Mouse (Mus musculus): ENCODE data around the gene Fam227b. TPM values are rescaled to one million over a fixed set of nuclear protein-coding genes. Genes with fewer than 3 reads are reported as not detected.

Fam227b gene
- polyA plus RNA-seq, 1 experiment: 0.80 TPM

- Histone ChIP-seq H3K27ac (ENCODE audit: insufficient read depth, low read length) (no peak overlapping the region), H3K4me1 (ENCODE audit: control insufficient read depth, insufficient read depth, low read length) (no peaks in the 10 kb centered on the region), H3K4me3 (replicated peaks; ENCODE audit: insufficient read depth, low read depth, low read length) (no peak overlapping the region), H3K27me3 (ENCODE audit: control insufficient read depth, insufficient read depth, low read length) (no peaks in the 10 kb centered on the region)
- 88% methylated on average over 1 of the region's 1 CpGs for WGBS
- DNase-seq: no peak
- TF ChIP-seq CTCF (IDR thresholded peaks at IDR 0.05; ENCODE audit: borderline replicate concordance, insufficient read depth, low read depth, low read length) (no peak), POLR2A (IDR thresholded peaks at IDR 0.05; ENCODE audit: borderline replicate concordance, insufficient read depth, low read length) (no peak)
These were observed 183.0 kb downstream of the Fam227b start for GRCm38 (mm10) chr2:125968811-125969210.

- 93% methylated on average over 2 of the region's 2 CpGs for WGBS
- Histone ChIP-seq H3K27ac (ENCODE audit: insufficient read depth, low read length) (no peak overlapping the region), H3K27me3 (ENCODE audit: control insufficient read depth, insufficient read depth, low read length) (no peaks in the 10 kb centered on the region), H3K4me3 (replicated peaks; ENCODE audit: insufficient read depth, low read depth, low read length) (no peak overlapping the region), H3K4me1 (ENCODE audit: control insufficient read depth, insufficient read depth, low read length) (no peaks in the 10 kb centered on the region)
- DNase-seq: no peak
- no peak for TF ChIP-seq CTCF (IDR thresholded peaks at IDR 0.05; ENCODE audit: borderline replicate concordance, insufficient read depth, low read depth, low read length)
- no peak for TF ChIP-seq POLR2A (IDR thresholded peaks at IDR 0.05; ENCODE audit: borderline replicate concordance, insufficient read depth, low read length)
These were observed 203.6 kb downstream of the Fam227b start for GRCm38 (mm10) chr2:125948195-125948594.

- 88% methylated on average over 1 of the region's 1 CpGs for WGBS
- H3K4me1 ChIP-seq (ENCODE audit: control insufficient read depth, insufficient read depth, low read length): no peaks in the 10 kb centered on the region
- no peaks in the 10 kb centered on the region for H3K27me3 ChIP-seq (ENCODE audit: control insufficient read depth, insufficient read depth, low read length)
- TF ChIP-seq CTCF (IDR thresholded peaks at IDR 0.05; ENCODE audit: borderline replicate concordance, insufficient read depth, low read depth, low read length) (no peak), POLR2A (IDR thresholded peaks at IDR 0.05; ENCODE audit: borderline replicate concordance, insufficient read depth, low read length) (no peak)
- H3K4me3 ChIP-seq (replicated peaks; ENCODE audit: insufficient read depth, low read depth, low read length): no peak overlapping the region
- no peak overlapping the region for H3K27ac ChIP-seq (ENCODE audit: insufficient read depth, low read length)
- DNase-seq: no peak
These were observed 208.5 kb downstream of the Fam227b start for GRCm38 (mm10) chr2:125943301-125943700.

- 67% methylated on average over 6 of the region's 6 CpGs for WGBS
- Histone ChIP-seq H3K27me3 (ENCODE audit: control insufficient read depth, insufficient read depth, low read length) (no peaks in the 10 kb centered on the region), H3K27ac (ENCODE audit: insufficient read depth, low read length) (no peak overlapping the region), H3K4me3 (replicated peaks; ENCODE audit: insufficient read depth, low read depth, low read length) (no peak overlapping the region), H3K4me1 (ENCODE audit: control insufficient read depth, insufficient read depth, low read length) (no peaks in the 10 kb centered on the region)
- TF ChIP-seq CTCF (IDR thresholded peaks at IDR 0.05; ENCODE audit: borderline replicate concordance, insufficient read depth, low read depth, low read length): no peak
- no peak for TF ChIP-seq POLR2A (IDR thresholded peaks at IDR 0.05; ENCODE audit: borderline replicate concordance, insufficient read depth, low read length)
- no peak for DNase-seq
These were observed 210.6 kb downstream of the Fam227b start for GRCm38 (mm10) chr2:125941111-125941785.

- 61% methylated on average over 6 of the region's 6 CpGs for WGBS
- Histone ChIP-seq H3K27me3 (ENCODE audit: control insufficient read depth, insufficient read depth, low read length) (no peaks in the 10 kb centered on the region), H3K4me3 (replicated peaks; ENCODE audit: insufficient read depth, low read depth, low read length) (no peak overlapping the region), H3K27ac (ENCODE audit: insufficient read depth, low read length) (no peak overlapping the region), H3K4me1 (ENCODE audit: control insufficient read depth, insufficient read depth, low read length) (no peaks in the 10 kb centered on the region)
- no peak for DNase-seq
- TF ChIP-seq CTCF (IDR thresholded peaks at IDR 0.05; ENCODE audit: borderline replicate concordance, insufficient read depth, low read depth, low read length) (no peak), POLR2A (IDR thresholded peaks at IDR 0.05; ENCODE audit: borderline replicate concordance, insufficient read depth, low read length) (no peak)
These were observed 212.7 kb downstream of the Fam227b start for GRCm38 (mm10) chr2:125938993-125939642.

GRCm38 (mm10) chr2:125936396-125936795 is 215.4 kb downstream of the Fam227b start:
- TF ChIP-seq CTCF (IDR thresholded peaks at IDR 0.05; ENCODE audit: borderline replicate concordance, insufficient read depth, low read depth, low read length) (no peak), POLR2A (IDR thresholded peaks at IDR 0.05; ENCODE audit: borderline replicate concordance, insufficient read depth, low read length) (no peak)
- Histone ChIP-seq H3K27ac (ENCODE audit: insufficient read depth, low read length) (no peak overlapping the region), H3K4me1 (ENCODE audit: control insufficient read depth, insufficient read depth, low read length) (no peaks in the 10 kb centered on the region), H3K27me3 (ENCODE audit: control insufficient read depth, insufficient read depth, low read length) (no peaks in the 10 kb centered on the region), H3K4me3 (replicated peaks; ENCODE audit: insufficient read depth, low read depth, low read length) (no peak overlapping the region)
- DNase-seq: no peak
- WGBS: 52% methylated on average over 5 of the region's 5 CpGs

GRCm38 (mm10) chr2:125933977-125934376 is 217.8 kb downstream of the Fam227b start:
- no peaks in the 10 kb centered on the region for H3K4me1 ChIP-seq (ENCODE audit: control insufficient read depth, insufficient read depth, low read length)
- 54% methylated on average over 3 of the region's 3 CpGs for WGBS
- no peaks in the 10 kb centered on the region for H3K27me3 ChIP-seq (ENCODE audit: control insufficient read depth, insufficient read depth, low read length)
- TF ChIP-seq POLR2A (IDR thresholded peaks at IDR 0.05; ENCODE audit: borderline replicate concordance, insufficient read depth, low read length): no peak
- no peak for TF ChIP-seq CTCF (IDR thresholded peaks at IDR 0.05; ENCODE audit: borderline replicate concordance, insufficient read depth, low read depth, low read length)
- no peak for DNase-seq
- H3K4me3 ChIP-seq (replicated peaks; ENCODE audit: insufficient read depth, low read depth, low read length): no peak overlapping the region
- H3K27ac ChIP-seq (ENCODE audit: insufficient read depth, low read length): no peak overlapping the region

Other genes with a start within 250 kb of the Fam227b start
- gene Fgf7, start 117.3 kb downstream of the Fam227b start, polyA plus RNA-seq (2012; rRNA removed): 10.5 and 12.3 TPM in 2 replicates
- gene Dtwd1, start 137 bp upstream of the Fam227b start, polyA plus RNA-seq (2012; rRNA removed): 10.5 and 11.3 TPM in 2 replicates
- gene Gm17555, start 63.1 kb upstream of the Fam227b start, polyA plus RNA-seq (2012; rRNA removed): not detected in 2 replicates